Mouse (Mus musculus) ZHBTc4 (cell line): ENCODE data around the gene Ankrd17.

Experiments used
- DNase-seq: peaks from one replicate; pipeline ENCODE4 v3.0.0-alpha.2; 2011; ENCODE audit warnings: low read depth, low spot score

Ankrd17 gene

DNA sequence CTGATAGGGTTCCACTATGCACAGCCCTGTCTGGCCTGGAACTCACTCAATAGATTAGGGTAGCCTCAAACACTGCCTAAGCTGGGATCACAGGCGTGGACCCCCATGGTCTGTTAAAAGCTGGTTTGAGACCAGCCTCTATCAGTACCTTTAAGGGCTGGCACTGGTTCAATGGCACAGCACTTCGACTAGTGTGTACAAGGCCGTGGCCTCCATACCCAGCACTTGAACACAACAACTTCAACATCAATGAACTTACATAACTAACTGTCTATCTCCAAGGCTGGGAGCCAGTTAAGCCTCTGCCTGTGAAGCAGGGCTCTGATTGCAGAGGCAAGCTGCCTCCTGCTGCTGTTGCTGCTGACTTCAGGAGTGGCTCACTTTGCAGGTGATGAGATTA lies 148.6 kb downstream of the Ankrd17 start:
- no peak for DNase-seq

- DNase-seq = no peak
These were observed 149.2 kb downstream of the Ankrd17 start for GRCm38 (mm10) chr5:90217226-90217625.

- DNase-seq = no peak
These were observed 153.0 kb downstream of the Ankrd17 start for GRCm38 (mm10) chr5:90213356-90213755.

GRCm38 (mm10) chr5:90203168-90203567 lies 163.2 kb downstream of the Ankrd17 start:
- peak; percentile 77 for DNase-seq

DNA sequence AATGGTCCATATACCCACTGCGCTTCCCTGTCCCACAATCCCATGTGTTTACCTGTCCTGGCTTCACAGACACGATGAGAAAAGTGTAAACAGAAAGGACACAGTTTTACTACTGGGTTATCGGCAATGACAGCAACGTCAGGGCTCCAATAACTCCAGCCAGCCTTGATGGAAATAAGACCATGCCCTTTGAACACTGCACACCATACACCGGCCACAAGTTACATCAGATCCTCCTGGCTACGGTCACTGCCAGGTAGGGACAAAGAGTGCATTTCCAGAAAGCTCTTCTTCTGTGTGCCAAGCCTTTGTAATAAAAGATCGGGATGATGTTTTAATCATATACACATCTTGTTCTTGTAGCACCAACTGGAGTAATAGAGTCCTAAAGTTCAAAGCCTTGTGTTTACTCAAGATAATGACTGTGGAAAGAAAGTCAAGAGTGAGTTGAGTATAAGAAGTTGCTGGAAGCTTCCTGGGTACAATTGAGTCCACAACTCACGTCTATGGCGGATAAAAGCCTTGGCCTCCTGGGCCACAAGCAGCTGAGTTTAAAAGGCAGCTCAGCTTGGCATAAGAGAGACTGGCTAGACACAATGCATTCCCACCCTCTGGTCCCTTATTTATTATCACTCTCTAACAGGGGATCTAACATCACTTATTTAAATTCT lies 163.8 kb downstream of the Ankrd17 start:
- no peak for DNase-seq

GRCm38 (mm10) chr5:90199922-90200632 lies 166.3 kb downstream of the Ankrd17 start:
- no peak for DNase-seq

DNA sequence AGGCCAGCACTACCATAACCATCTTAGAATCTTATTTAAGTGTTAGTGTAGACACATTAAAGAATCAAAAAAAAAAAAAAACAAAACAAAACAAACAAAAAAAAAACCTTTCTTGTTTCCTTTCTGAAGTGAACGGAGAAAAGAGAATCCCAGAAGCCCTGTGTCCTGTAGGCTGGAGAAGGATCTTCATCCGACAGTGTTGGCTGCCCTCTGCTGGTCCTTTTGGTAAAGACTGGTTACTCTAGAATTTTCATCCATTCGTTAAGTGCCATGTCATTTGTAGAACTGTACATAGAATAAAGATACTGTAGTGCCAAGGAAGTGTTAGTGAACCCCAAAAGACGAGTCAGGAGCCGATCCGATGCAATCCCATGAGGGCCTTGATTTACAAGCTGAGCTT lies 171.5 kb downstream of the Ankrd17 start:
- peak; percentile 70 for DNase-seq

DNA sequence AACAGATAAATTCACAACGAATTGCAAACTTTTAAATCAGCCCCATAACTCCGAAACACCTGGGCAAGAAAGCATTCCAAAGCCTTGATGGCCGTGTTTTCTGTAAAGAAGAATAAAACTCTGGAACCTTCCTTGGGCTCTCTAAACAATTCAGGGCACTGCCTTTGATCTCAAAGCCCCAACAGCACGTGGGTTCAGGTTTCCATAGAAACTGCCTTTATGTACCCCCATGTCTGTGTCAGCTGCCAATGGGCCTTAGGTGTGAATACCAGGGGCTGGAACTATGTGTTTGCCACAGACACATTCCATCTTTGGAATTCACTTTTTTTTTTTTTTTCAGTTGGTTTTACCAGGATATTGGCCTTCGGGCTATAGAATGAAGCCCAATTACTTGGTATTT lies 183.6 kb downstream of the Ankrd17 start:
- DNase-seq = no peak

DNA sequence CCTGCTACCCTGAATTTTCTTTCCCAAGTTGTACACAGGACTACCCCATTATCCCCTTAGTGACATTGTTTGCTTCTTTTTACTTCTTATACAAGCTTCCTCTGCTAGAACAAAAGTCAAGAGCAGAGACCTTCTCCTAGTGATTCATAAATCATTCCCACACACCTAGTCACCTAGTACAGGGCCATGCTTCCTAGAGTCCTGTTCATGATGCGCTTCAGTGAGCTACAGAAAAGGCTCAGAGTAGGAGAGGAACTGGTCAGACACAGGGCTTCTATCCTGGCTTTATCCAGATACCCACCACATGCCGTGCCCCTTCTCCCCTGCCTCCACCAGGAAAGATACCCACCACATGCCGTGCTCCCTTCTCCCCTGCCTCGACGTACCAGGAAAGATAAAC lies 187.3 kb downstream of the Ankrd17 start:
- DNase-seq = no peak

GRCm38 (mm10) chr5:90178116-90178515 lies 188.3 kb downstream of the Ankrd17 start:
- no peak for DNase-seq
